Mouse (Mus musculus): ENCODE measurements around the gene Lrrc10b. TPM values are rescaled to one million over a fixed set of nuclear protein-coding genes. Genes with fewer than 3 reads are reported as not detected.

The Lrrc10b gene
- total and polyA plus RNA-seq, 3 experiments, result not detected

DNA sequence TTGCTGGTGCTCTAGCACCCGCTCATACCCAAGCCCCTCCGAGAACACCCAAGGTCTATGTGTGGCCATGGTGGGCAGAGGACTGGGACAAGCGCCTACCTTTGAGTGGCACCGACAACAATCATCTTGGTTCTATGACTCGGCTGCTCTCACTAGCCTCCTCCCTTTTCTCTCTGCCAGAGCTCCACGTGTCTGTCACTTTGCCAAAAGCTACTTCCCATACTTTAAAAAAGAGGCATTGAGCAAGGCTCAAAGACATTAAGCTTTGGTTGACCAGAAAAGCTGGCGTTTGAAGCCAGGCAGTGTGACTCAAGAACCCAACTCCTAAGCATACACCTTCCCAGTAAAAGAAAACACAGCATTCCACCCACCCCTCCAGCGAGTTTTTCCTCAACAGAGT is 823 bp upstream of the Lrrc10b start:
- no peak for TF ChIP-seq ZMIZ1 (IDR thresholded peaks at IDR 0.05; ENCODE audit: low read depth, low read length)
- peak; percentile 20; the same call in 1 of the 2 replicates for TF ChIP-seq MAX (IDR thresholded peaks at IDR 0.05; ENCODE audit: low read length)
- no peak for TF ChIP-seq USF1 (IDR thresholded peaks at IDR 0.05; ENCODE audit: low read depth, low read length)
- no peak for TF ChIP-seq TCF12 (IDR thresholded peaks at IDR 0.05; ENCODE audit: low read depth, low read length)
- TF ChIP-seq BHLHE40 (IDR thresholded peaks at IDR 0.05; ENCODE audit: borderline replicate concordance, low read depth, low read length), result peak; percentile 30; the same call in 1 of the 2 replicates
- no peak for TF ChIP-seq JUND (IDR thresholded peaks at IDR 0.05; ENCODE audit: low read depth, low read length)
- no peak for TF ChIP-seq EP300 (IDR thresholded peaks at IDR 0.05; ENCODE audit: low read depth in 1 of 2, low read length in 2 of 2)
- TF ChIP-seq MYC (IDR thresholded peaks at IDR 0.05; ENCODE audit: low read depth, low read length), result 0 out of 2 replicates have a peak, but pooled peaks have one; percentile 23
- DNase-seq (ENCODE audit: low read depth, low spot score), result peak; percentile 35
- Histone ChIP-seq H3K4me1 (ENCODE audit: control insufficient read depth in 1 of 2, insufficient read depth in 2 of 2, low read length in 2 of 2) (no peaks in the 10 kb centered on the region), H3K79me2 (ENCODE audit: control insufficient read depth, insufficient read depth, low read length, poor library complexity) (no peaks in the 10 kb centered on the region), H3K9me3 (replicated peaks; ENCODE audit: insufficient read depth, low read length) (no peaks in the 10 kb centered on the region), H3K9ac (ENCODE audit: control insufficient read depth, low read depth, low read length, poor library complexity, severe bottlenecking) (no peak overlapping the region), H3K27ac (ENCODE audit: control insufficient read depth, low read depth, low read length) (no peak overlapping the region), H3K4me3 (ENCODE audit: control insufficient read depth in 1 of 2, insufficient read depth in 1 of 2, low read depth in 2 of 2, low read length in 2 of 2) (no peak overlapping the region), H3K36me3 (ENCODE audit: control insufficient read depth in 1 of 2, insufficient read depth in 2 of 2, low read length in 2 of 2) (no peaks in the 10 kb centered on the region), H3K27me3 (ENCODE audit: control insufficient read depth in 1 of 2, insufficient read depth in 2 of 2, low read length in 2 of 2) (no peaks in the 10 kb centered on the region; a peak in 1 of 4 replicates)

DNA sequence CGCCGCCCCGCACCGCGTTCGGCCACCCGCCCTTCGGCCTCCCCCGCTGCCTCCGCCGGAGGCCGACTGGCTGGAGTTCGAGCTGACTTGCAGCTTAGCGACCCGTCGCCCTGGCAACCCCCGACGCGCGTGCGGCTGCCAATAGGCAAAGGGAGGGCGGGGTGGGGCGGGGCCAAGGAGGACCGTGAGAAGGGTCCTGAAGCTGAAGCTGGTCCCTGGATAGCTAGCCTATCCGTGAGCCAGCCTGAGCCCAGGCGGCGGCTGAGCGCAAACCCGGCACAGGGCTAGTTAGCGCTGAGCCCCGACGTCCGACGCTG is 169 bp upstream of the Lrrc10b start:
- TF ChIP-seq BHLHE40 (IDR thresholded peaks at IDR 0.05; ENCODE audit: borderline replicate concordance, low read depth, low read length) (no peak), SMC3 (IDR thresholded peaks at IDR 0.05; ENCODE audit: low read depth, low read length) (no peak)
- Histone ChIP-seq H3K27me3 (ENCODE audit: control insufficient read depth in 1 of 2, insufficient read depth in 2 of 2, low read length in 2 of 2) (no peaks in the 10 kb centered on the region; a peak in 2 of 4 replicates), H3K27ac (ENCODE audit: control insufficient read depth, low read depth, low read length) (no peak overlapping the region), H3K4me3 (ENCODE audit: control insufficient read depth in 1 of 2, insufficient read depth in 1 of 2, low read depth in 2 of 2, low read length in 2 of 2) (no peak overlapping the region), H3K9ac (ENCODE audit: control insufficient read depth, low read depth, low read length, poor library complexity, severe bottlenecking) (no peak overlapping the region), H3K4me1 (ENCODE audit: control insufficient read depth in 1 of 2, insufficient read depth in 2 of 2, low read length in 2 of 2) (no peaks in the 10 kb centered on the region), H3K36me3 (ENCODE audit: control insufficient read depth in 1 of 2, insufficient read depth in 2 of 2, low read length in 2 of 2) (no peaks in the 10 kb centered on the region), H3K9me3 (replicated peaks; ENCODE audit: insufficient read depth, low read length) (no peaks in the 10 kb centered on the region), H3K79me2 (ENCODE audit: control insufficient read depth, insufficient read depth, low read length, poor library complexity) (no peaks in the 10 kb centered on the region)
- no peak for DNase-seq (ENCODE audit: low read depth, low spot score)

DNA sequence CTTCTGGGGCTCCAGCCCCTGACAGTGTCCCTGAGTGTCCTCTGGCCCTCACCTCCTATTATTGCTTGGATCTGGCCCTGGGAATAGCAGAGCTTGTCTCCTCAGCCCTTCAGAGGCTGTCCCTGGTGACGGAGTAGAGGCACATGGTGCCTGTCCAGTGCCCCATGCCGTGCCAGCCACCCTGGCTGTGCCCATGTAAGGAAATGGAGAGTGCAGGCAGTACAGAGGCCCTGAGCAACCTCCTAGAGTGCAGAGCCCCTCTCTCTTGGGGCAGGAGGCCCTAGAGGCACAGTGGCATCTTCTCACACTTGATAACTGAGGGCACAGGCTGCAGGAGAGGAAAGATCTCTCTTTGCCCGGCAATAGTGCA is 1.9 kb downstream of the Lrrc10b start:
- Histone ChIP-seq H3K4me1 (ENCODE audit: control insufficient read depth in 1 of 2, insufficient read depth in 2 of 2, low read length in 2 of 2) (no peaks in the 10 kb centered on the region), H3K27ac (ENCODE audit: control insufficient read depth, low read depth, low read length) (no peak overlapping the region), H3K36me3 (ENCODE audit: control insufficient read depth in 1 of 2, insufficient read depth in 2 of 2, low read length in 2 of 2) (no peaks in the 10 kb centered on the region), H3K79me2 (ENCODE audit: control insufficient read depth, insufficient read depth, low read length, poor library complexity) (no peaks in the 10 kb centered on the region), H3K4me3 (ENCODE audit: control insufficient read depth in 1 of 2, insufficient read depth in 1 of 2, low read depth in 2 of 2, low read length in 2 of 2) (no peak overlapping the region), H3K27me3 (ENCODE audit: control insufficient read depth in 1 of 2, insufficient read depth in 2 of 2, low read length in 2 of 2) (no peaks in the 10 kb centered on the region; a peak in 2 of 4 replicates), H3K9ac (ENCODE audit: control insufficient read depth, low read depth, low read length, poor library complexity, severe bottlenecking) (no peak overlapping the region), H3K9me3 (replicated peaks; ENCODE audit: insufficient read depth, low read length) (no peaks in the 10 kb centered on the region)
- no peak for DNase-seq (ENCODE audit: low read depth, low spot score)
- no peak for TF ChIP-seq ZKSCAN1 (IDR thresholded peaks at IDR 0.05; ENCODE audit: low read depth, low read length)
- no peak for TF ChIP-seq MAFK (IDR thresholded peaks at IDR 0.05; ENCODE audit: borderline replicate concordance, low read depth, low read length)
